Mouse (Mus musculus) intestine, postnatal 0 days (tissue): ENCODE measurements around the gene Trpm1. TPM values are rescaled to one million over a fixed set of nuclear protein-coding genes. Genes with fewer than 3 reads are reported as not detected.

Experiments
- ATAC-seq: fragments of 200-750 bp; cut with Nextera tagmentation; 2 replicates; pipeline ENCODE4 v1.8.0; 2017; ENCODE audit warnings: mild to moderate bottlenecking, moderate TSS enrichment, moderate library complexity
- H3K27ac ChIP-seq: fragments of 300-500 bp; sonication (generic); 2 replicates; pipeline ENCODE4 v1.5.1; 2014; ENCODE audit warnings: mild to moderate bottlenecking, low read depth, low read length, moderate library complexity
- H3K27me3 ChIP-seq: fragments of 300-500 bp; sonication (generic); replicated peaks from 2 replicates; pipeline ENCODE4 v1.6.1; 2014; ENCODE audit warnings: low read length, mixed read lengths; ENCODE audit not compliant: control insufficient read depth, insufficient read depth
- H3K36me3 ChIP-seq: fragments of 300-500 bp; sonication (generic); 2 replicates; pipeline ENCODE4 v1.6.1; 2014; ENCODE audit warnings: mild to moderate bottlenecking, moderate library complexity; ENCODE audit not compliant: control insufficient read depth, insufficient read depth
- H3K4me1 ChIP-seq: fragments of 300-500 bp; sonication (generic); replicated peaks from 2 replicates; pipeline ENCODE4 v1.6.1; 2014; ENCODE audit warnings: antibody characterized with exemption, low read length, mixed read lengths; ENCODE audit not compliant: control insufficient read depth, insufficient read depth
- H3K4me2 ChIP-seq: fragments of 300-500 bp; sonication (generic); replicated peaks from 2 replicates; pipeline ENCODE4 v1.6.1; 2014; ENCODE audit warnings: low read depth, mild to moderate bottlenecking, moderate library complexity
- H3K4me3 ChIP-seq: fragments of 300-500 bp; sonication (generic); 2 replicates; pipeline ENCODE4 v1.5.1; 2014; ENCODE audit warnings: low read depth, low read length
- H3K9ac ChIP-seq: fragments of 300-500 bp; sonication (generic); 2 replicates; pipeline ENCODE4 v1.6.1; 2014; ENCODE audit warnings: mild to moderate bottlenecking, low read depth, low read length
- H3K9me3 ChIP-seq: fragments of 300-500 bp; sonication (generic); 2 replicates; pipeline ENCODE4 v1.6.1; 2016; ENCODE audit warnings: mixed run types; ENCODE audit not compliant: control insufficient read depth
- CTCF ChIP-seq: sonication (generic); IDR thresholded peaks from 2 replicates; pipeline ENCODE4 v1.5.1; 2016; ENCODE audit warnings: low read depth, mild to moderate bottlenecking, control low read depth, antibody characterized with exemption, moderate library complexity
- WGBS: fragments of 180-500 bp; shearing (Covaris S2); extraction: QIAGEN DNeasy Blood & Tissue Kit; methylation state at CpG from one replicate; pipeline ENCODE4 v1.1.7; 2014; 5-methylcytosine and 5-hydroxymethylcytosine counted together
- polyA plus RNA-seq: library from polyadenylated mRNA; unstranded; fragments of >200 nt; fragmentation: Nextera tagmentation; extraction: Ambion mirVana; gene quantifications from 2 replicates; pipeline ENCODE4 v1.2.1, GENCODE M21; 2015

Trpm1 gene
- polyA plus RNA-seq, 1 experiment from 2014 or later = not detected

DNA sequence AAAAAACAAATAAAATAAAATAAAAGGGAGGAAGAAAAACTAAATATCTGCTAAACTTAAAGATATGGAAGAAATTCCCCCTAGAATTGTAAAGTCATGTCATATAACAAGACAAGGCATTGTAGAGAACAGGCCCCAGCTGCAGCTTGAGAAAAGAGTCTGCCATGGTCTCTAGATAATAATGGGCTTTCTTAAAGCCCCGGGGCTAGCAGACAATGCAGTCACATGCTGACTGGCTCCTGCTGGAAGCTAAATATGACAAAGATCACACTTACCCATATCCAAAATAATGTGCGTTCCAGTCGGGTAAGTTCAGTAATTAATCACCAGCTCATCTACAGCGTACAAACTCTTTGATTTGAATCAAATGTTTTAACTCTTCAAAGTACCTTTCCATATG lies 93.1 kb downstream of the Trpm1 start:
- TF ChIP-seq CTCF = no peak

DNA sequence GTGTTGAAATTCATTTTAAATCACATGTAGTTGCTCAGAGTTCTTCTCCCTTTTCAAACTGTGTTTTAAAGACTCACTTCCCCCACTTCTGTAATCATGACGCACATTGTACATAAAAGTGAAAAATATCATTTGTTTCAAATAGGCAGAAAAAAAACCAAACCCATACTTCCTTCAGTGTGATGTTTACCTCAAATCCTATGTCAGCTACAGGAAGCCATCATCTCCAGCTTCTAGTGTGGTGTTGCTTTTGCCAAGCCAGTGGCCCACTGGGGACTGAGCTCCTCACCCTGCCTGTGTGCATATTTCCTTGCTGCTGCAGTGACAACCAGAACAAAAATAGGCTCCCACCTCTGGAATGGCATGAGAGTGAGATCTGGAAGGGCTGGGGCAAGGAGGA lies 94.7 kb downstream of the Trpm1 start:
- WGBS = 80% methylated on average over 1 of the region's 1 CpGs
- H3K4me3 ChIP-seq = no peak overlapping the region

More for the DNA sequence above, 93.1 kb downstream of the Trpm1 start:
- 75% methylated on average over 4 of the region's 4 CpGs for WGBS
- no peaks in the 10 kb centered on the region for H3K27me3 ChIP-seq
- H3K9me3 ChIP-seq = no peaks in the 10 kb centered on the region
- no peaks in the 10 kb centered on the region for H3K4me1 ChIP-seq
- H3K9ac ChIP-seq = no peak overlapping the region
- no peaks in the 10 kb centered on the region for H3K36me3 ChIP-seq
- H3K4me2 ChIP-seq = no peak overlapping the region
- H3K27ac ChIP-seq = no peak overlapping the region
- H3K4me3 ChIP-seq = no peak overlapping the region
- no peak for ATAC-seq

DNA sequence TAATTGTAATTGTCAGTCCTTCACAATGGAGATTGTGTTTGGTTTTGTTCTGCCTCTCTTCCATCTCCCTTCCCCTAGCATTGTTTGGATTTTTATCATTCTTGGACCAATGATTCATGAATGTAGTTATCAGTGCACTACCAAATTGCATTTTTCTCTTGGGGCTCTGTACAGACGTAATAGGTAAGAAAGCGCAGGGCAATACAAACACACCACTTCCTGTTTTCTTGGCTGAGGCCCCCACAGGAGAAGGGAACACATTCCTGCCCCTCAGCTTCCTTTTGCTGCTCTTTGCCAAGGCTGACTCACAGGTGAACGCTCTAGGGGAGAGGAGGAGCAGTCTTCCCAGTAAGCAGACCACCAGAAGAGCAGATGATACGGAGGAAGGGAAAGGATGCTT lies 96.1 kb downstream of the Trpm1 start:
- TF ChIP-seq CTCF = no peak
- 36% methylated on average over 4 of the region's 4 CpGs for WGBS
- no peaks in the 10 kb centered on the region for H3K27me3 ChIP-seq
- no peak overlapping the region for H3K27ac ChIP-seq
- no peaks in the 10 kb centered on the region for H3K4me1 ChIP-seq
- H3K4me3 ChIP-seq = no peak overlapping the region
- no peaks in the 10 kb centered on the region for H3K9me3 ChIP-seq
- no peak overlapping the region for H3K4me2 ChIP-seq
- H3K9ac ChIP-seq = no peak overlapping the region
- ATAC-seq = no peak
- H3K36me3 ChIP-seq = no peaks in the 10 kb centered on the region

More for the DNA sequence above, 94.7 kb downstream of the Trpm1 start:
- Histone ChIP-seq H3K27ac (no peak overlapping the region), H3K36me3 (no peaks in the 10 kb centered on the region), H3K4me2 (no peak overlapping the region), H3K9ac (no peak overlapping the region), H3K9me3 (no peaks in the 10 kb centered on the region), H3K27me3 (no peaks in the 10 kb centered on the region), H3K4me1 (no peaks in the 10 kb centered on the region)
- ATAC-seq = no peak
- no peak for TF ChIP-seq CTCF

DNA sequence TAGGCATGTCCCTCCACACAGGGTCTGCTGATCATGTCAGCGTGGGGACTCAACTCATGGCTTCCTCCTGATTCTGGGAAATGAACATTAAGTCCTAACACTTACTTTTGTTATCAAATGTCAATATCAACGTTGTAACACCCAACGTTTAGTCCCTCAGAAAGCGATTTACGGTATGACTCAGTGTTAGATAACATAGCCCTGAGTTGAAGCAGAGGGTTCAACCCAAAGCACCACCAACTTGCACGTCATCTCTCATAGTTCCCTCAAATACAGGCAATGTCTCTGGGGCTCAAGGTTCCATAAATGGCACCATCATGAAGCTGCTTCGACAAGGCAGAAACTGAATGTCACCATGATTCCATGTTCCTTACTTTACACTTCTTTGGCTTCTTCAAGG lies 96.8 kb downstream of the Trpm1 start:
- Histone ChIP-seq H3K4me1 (no peaks in the 10 kb centered on the region), H3K9me3 (no peaks in the 10 kb centered on the region), H3K27me3 (no peaks in the 10 kb centered on the region), H3K27ac (no peak overlapping the region), H3K4me3 (no peak overlapping the region), H3K4me2 (no peak overlapping the region), H3K36me3 (no peaks in the 10 kb centered on the region), H3K9ac (no peak overlapping the region)
- WGBS = 78% methylated on average over 7 of the region's 7 CpGs
- no peak for TF ChIP-seq CTCF
- ATAC-seq = no peak

DNA sequence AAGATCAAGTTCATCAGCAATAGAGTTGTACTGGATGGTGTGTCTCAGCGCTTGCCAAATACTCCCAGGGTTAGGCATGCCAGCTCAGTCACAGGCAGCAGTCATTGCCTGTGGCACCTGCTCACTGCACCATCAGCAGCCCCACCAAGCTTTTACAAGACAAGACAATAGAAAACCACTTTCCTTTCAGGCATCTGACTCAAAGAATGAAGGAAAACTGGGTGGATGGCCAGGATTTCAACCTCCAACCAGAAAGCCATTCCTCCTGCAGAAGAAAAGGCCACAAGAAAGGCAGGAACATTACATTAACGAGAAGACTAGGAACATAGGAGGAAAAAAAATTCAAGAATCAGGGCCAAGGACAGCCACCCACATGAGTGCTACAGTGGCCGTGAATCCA lies 100.1 kb downstream of the Trpm1 start:
- WGBS = 86% methylated on average over 3 of the region's 3 CpGs
- no peak for ATAC-seq
- no peak overlapping the region for H3K4me3 ChIP-seq

DNA sequence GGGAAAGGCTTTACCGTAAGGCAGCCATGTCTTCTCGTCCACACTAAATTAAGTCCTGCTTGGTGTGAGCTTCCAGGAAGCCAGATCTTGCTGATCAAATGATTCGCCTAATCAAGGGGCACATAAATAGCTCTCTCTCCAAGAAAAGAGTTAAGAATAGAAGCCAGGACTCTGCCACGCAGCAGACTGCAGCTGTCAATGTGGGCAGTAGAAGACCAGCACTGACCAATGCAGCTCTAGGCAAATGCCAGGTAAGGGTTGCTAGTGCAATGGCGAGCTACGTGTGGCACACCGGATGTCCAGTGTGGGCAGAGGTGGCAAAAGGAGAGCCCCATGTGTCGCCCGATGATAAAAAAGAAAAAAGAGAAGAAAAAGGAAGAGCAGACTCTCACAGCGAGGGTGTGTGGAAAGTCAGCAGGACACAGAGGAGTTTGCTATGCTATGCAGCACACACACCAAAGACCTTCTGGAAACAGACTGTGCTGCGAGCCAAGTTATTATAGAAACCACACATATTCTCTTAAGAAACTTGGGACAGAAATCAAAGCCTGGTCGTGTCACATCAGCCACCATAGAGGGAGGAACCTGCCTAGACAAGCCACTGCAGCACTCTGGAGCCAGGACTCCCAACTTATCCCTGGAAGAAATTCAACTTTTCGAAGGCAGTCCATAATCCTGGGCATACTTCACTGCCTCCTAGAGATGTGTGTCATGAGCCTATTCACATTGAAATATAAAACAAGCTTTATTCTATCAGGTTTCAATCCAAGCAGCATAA lies 112.1 kb downstream of the Trpm1 start:
- Histone ChIP-seq H3K9ac (no peak overlapping the region), H3K27ac (no peak overlapping the region), H3K36me3 (no peaks in the 10 kb centered on the region), H3K4me1 (no peaks in the 10 kb centered on the region), H3K27me3 (peaks cover 14% of the 10 kb centered on the region), H3K9me3 (no peaks in the 10 kb centered on the region), H3K4me2 (no peak overlapping the region), H3K4me3 (no peak overlapping the region)
- no peak for ATAC-seq
- TF ChIP-seq CTCF = no peak
- 87% methylated on average over 13 of the region's 13 CpGs for WGBS

More for the DNA sequence above, 100.1 kb downstream of the Trpm1 start:
- TF ChIP-seq CTCF = no peak
- Histone ChIP-seq H3K9ac (no peak overlapping the region), H3K27me3 (no peaks in the 10 kb centered on the region), H3K9me3 (no peaks in the 10 kb centered on the region), H3K27ac (no peak overlapping the region), H3K4me1 (no peaks in the 10 kb centered on the region), H3K36me3 (no peaks in the 10 kb centered on the region), H3K4me2 (no peak overlapping the region)

DNA sequence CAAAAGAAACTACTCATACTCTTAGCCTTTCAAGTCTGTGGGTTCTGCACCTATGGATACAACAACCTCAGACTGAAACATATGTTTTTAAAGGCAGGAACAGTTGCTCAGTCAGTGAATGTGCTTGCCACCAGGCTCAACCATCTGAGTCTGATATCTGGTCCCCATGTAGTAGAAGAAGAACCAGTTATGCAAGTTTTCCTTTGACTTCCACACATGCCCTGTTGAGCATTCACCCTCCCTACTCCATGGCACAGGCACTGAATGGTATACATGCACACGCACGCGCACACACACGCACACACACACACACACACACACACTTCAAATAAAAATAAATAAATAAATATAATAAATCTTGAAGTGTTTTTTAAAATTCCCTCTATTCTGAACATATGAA lies 113.0 kb downstream of the Trpm1 start:
- H3K9ac ChIP-seq = no peak overlapping the region
- H3K27ac ChIP-seq = no peak overlapping the region
- H3K36me3 ChIP-seq = no peaks in the 10 kb centered on the region
- H3K27me3 ChIP-seq = peaks cover 14% of the 10 kb centered on the region
- H3K4me1 ChIP-seq = no peaks in the 10 kb centered on the region
- no peak for ATAC-seq
- WGBS = 85% methylated on average over 4 of the region's 4 CpGs
- no peak for TF ChIP-seq CTCF
- no peak overlapping the region for H3K4me2 ChIP-seq
- H3K4me3 ChIP-seq = no peak overlapping the region
- no peaks in the 10 kb centered on the region for H3K9me3 ChIP-seq
